Mouse (Mus musculus): Measurements from ENCODE around the gene Kcna3.

Gene Kcna3

DNA sequence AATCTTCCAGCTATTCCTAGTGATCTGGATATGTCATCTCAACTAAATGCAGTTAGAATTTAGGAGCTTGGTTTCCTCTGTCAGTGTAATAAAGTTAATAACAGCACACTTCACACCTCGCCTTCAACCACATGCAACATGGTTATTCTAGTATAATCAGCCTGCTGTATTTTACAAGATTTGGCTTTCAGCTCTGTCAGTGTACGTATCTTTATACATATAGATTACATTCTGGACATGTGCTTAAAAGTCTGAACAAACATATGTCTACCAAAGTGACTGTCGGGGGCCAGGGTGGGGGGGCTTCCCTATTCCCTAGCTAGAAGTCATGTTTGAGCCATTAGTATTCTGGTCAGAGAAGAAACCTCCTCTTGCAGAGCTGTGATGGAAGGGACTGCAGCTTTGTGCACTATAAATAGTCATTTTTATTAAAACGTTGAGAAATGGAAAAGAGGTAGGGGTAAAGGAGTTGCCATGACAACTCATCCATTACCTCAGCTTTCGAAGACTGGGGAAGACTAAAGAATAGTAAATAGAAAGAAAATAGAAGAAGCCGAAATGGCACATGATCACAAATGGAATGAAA is 29.6 kb downstream of the Kcna3 start:
- no peak for DNase-seq (ENCODE audit: low read depth)

DNA sequence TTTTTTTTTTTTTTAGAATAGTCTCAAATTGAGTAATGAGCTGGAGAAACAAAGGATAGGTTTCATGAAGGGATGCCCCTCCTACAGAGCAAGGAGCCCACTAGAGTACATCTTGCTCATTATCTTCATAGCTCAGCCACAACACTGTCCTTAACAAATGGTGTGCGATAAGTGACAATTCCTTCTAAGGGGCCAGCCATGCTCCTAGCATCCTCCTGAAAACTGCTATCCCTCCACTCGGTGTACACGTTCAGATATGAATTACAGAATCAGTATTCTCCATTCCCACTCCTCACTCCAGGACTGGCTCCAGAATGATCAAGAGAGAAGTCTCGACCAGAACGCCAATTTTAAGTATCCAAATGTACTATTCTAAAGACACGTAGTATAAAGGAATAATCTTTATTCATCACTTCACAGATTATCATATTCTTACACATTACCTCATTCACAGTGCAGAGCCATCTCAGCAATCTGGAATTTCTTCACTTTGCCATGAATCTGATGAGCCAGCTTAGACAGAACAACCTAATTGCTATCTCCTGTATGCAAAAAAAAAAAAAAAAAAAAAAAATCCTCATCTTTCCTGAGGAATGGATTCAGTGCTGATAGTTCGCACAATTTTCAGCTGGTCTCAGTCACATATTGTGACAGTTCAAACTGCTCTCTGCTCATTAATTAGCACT is 30.3 kb downstream of the Kcna3 start:
- no peak for DNase-seq (ENCODE audit: low read depth)

DNA sequence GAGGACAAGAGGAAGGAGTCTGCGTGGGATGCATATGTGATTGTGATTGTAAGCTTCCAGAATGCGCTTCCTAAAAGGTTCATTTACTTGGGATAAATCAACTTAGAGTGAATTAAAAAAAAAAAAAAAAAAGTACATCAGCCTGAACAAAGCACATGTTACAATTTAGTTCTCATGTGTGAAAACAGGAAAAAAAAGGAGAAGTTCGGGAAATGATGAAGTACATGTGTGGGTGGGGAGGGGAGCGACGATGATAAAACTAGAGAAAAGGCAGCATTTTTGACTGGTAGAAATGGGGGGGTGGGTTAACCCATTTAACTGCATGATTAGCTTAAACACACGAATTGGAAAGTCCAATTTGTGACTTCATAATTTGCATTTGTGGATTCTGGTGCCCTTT is 31.3 kb downstream of the Kcna3 start:
- DNase-seq (ENCODE audit: low read depth): no peak

DNA sequence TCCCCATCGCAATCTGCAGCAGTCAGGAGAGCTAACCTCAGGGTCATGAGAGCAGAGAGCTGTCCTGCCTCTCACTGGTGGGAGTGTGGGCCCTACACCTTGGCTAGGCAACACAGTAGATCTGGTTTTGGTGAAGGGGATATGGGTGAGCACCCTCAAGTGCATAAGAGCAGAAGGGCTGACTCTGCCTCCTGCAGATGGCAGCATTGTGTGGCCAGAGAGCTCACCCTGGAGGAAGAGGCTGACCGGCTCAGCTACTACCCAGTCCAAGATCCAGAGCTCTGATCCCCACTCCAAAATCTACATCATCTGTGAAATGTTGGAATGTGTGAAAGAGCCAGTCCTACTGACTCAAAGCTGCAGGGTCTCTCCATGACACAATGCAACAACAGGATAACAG is 37.9 kb downstream of the Kcna3 start:
- no peak for DNase-seq (ENCODE audit: low read depth)

DNA sequence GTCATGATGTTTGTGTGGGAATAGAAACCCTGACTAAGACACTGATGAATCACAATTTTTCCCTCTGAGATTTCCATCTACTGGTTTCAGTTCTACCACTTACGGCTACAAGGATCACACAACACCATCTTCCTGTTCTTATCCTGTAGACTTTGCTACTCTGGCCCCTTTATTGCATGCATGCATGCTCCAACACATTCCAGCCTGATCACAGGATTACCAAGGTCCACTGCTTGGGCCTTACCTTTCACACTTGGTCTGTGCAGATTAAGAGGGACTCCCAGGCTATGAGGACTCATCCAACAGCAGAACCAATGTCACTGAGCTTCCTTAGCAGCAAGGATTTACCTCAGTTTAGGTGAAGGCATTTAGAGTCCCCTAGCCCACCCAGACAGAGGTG is 39.7 kb downstream of the Kcna3 start:
- DNase-seq (ENCODE audit: low read depth): no peak

DNA sequence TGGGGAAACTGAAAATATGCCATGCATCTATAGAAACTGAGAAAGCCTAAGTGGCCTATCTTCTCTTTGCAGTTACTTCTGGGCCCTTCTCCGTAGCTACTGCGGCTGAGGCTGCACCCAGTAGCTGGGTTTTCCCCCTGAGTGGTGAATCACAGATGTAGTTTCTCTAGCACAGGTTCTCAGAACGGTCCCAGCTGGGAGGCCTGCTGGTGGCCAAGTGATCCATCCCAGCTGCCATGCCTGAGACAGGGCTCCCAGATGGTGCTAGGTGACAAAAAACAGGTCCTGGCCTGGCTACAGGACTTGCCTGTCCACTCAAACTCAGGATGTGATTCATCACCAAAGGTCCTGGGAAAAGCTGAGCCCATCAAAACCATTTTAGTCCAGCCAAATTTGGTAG is 40.7 kb downstream of the Kcna3 start:
- no peak for DNase-seq (ENCODE audit: low read depth)

DNA sequence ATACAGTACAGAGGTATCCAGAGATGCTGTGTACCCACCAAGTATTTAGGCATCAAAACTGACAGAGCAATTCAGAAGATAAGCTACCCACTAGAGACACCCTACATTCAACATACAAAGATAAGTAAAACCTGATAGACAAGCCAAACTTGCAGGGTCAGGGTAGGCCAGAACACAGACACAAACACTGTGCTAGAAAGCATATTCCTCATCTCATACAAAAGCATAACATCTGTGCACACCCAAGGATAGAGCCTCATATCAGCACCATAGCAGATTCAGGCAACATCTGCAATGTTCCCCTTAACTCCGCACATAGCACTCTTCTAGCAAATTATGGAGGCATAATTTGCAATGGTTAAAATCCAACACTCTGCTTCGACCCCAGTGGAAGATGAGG is 41.1 kb downstream of the Kcna3 start:
- DNase-seq (ENCODE audit: low read depth): no peak

DNA sequence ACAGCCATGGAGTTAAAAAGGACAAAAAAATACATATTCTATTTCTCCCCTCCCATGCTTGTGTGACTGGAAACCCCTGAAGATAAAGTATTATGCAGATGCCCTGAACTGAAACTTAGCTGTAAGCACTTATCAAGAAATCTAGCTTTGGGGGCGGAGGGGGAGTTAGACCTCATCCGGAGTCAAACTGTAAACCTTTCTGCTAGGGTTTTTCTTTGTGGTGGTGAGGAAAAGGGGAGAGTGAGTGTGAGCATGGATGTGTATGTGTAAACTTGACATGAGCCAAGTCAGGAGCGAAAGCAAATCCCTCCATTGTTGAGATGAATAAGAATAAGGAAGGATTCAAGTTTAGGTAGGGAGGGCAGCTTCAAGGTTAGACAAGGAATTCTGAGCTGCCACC is 44.8 kb downstream of the Kcna3 start:
- no peak for DNase-seq (ENCODE audit: low read depth)

DNA sequence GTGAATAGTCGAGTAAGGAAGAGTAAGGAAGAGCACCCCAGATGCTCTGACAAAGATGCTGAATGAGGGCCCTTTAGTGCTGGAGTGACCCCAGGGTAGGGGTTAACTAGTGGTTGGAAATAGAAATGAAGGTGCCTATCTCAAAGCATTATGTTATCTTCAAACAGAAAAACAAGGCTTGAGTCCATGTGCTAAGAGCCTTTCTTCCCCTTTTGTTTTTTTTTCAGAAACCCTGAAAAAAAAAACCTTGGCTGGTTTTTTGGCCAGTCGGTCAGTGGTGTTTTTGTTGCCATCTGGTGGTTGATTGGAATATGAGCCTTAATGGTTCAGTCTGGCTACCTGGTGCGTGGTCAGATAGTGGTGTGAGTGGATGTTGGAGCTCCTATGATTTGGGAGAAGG is 45.3 kb downstream of the Kcna3 start:
- peak; percentile 22 for DNase-seq (ENCODE audit: low read depth)

DNA sequence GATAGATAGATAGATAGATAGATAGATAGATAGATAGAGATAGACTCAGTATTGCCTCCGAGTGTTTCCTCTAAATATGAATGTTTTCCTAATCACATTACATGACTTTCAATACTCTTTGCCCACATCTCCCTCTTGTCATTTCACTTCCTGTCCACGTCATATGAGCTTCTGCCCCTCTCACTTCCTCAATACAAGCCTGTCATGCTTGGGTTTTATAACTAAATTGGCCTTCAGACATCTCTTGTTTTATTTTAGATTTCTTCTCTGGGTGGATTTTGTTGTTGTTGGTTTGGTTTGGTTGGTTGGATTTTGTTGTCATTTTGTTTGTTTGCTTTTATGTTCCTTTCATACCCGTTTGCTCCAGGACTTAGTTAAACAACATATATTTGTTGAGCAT is 48.6 kb downstream of the Kcna3 start:
- DNase-seq (ENCODE audit: low read depth): no peak

DNA sequence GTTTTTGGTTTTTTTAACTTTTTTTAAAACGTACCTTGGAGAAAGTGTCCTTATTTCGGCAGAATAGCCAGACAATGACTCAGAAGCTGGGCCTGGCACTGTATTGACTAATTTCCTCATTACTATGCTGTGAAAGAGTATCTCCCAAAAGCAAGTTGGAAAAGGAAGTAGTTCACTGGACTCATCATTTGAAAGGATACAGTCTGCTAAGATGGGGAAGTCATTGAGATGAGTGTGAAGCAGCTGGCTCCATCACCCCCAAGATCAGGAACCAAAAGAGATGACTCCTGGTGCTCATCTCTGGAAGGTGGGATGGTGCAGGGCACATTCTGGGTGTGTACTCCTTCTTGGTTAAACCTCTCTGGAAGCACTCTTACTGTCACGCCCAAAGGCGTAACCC is 51.4 kb downstream of the Kcna3 start:
- DNase-seq (ENCODE audit: low read depth): no peak
